Mouse (Mus musculus) lung, embryonic 14.5 days (tissue): Measurements from ENCODE around the gene Fbn1. TPM values are rescaled to one million over a fixed set of nuclear protein-coding genes. Genes with fewer than 3 reads are reported as not detected.

Experiments used
- ATAC-seq: fragments of 200-750 bp; cut with Nextera tagmentation; 2 replicates; pipeline ENCODE4 v1.8.0; 2017; ENCODE audit warnings: mild to moderate bottlenecking, moderate TSS enrichment, moderate library complexity; ENCODE audit not compliant: insufficient read depth
- DNase-seq: peaks from one replicate; pipeline ENCODE4 v3.0.0-alpha.2; 2015
- H3K27ac ChIP-seq: fragments of 300-500 bp; sonication (generic); 2 replicates; pipeline ENCODE4 v1.5.1; 2014; ENCODE audit warnings: low read depth, mild to moderate bottlenecking, moderate library complexity
- H3K27me3 ChIP-seq: fragments of 300-500 bp; sonication (generic); 2 replicates; pipeline ENCODE4 v1.6.1; 2014; ENCODE audit warnings: low read length, control low read depth; ENCODE audit not compliant: insufficient read depth
- H3K36me3 ChIP-seq: fragments of 300-500 bp; sonication (generic); 2 replicates; pipeline ENCODE4 v1.6.1; 2014; ENCODE audit warnings: control low read depth; ENCODE audit not compliant: insufficient read depth
- H3K4me1 ChIP-seq: fragments of 300-500 bp; sonication (generic); 2 replicates; pipeline ENCODE4 v1.6.1; 2014; ENCODE audit warnings: antibody characterized with exemption, control low read depth; ENCODE audit not compliant: insufficient read depth
- H3K4me2 ChIP-seq: fragments of 300-500 bp; sonication (generic); 2 replicates; pipeline ENCODE4 v1.6.1; 2014; ENCODE audit warnings: mild to moderate bottlenecking
- H3K4me3 ChIP-seq: fragments of 300-500 bp; sonication (generic); 2 replicates; pipeline ENCODE4 v1.5.1; 2014; ENCODE audit warnings: low read depth, low read length
- H3K9ac ChIP-seq: fragments of 300-500 bp; sonication (generic); 2 replicates; pipeline ENCODE4 v1.6.1; 2014
- H3K9me3 ChIP-seq: fragments of 300-500 bp; sonication (generic); 2 replicates; pipeline ENCODE4 v1.6.1; 2016; ENCODE audit warnings: low read depth, low read length, control low read depth
- CTCF ChIP-seq: IDR thresholded peaks from 2 replicates; pipeline ENCODE4 v1.5.1; 2016; ENCODE audit warnings: antibody characterized with exemption, low read depth
- WGBS: fragments of 180-500 bp; shearing (Covaris S2); extraction: QIAGEN DNeasy Blood & Tissue Kit; methylation state at CpG from one replicate; pipeline ENCODE4 v1.1.7; 2014; 5-methylcytosine and 5-hydroxymethylcytosine counted together
- polyA plus RNA-seq: library from polyadenylated mRNA; unstranded; fragments of >200 nt; fragmentation: Nextera tagmentation; extraction: Ambion mirVana; gene quantifications from 2 replicates; pipeline ENCODE4 v1.2.1, GENCODE M21; 2014

Fbn1 gene
- polyA plus RNA-seq, 1 experiment from 2014 or later: 53.1 TPM

- Histone ChIP-seq H3K27me3 (peaks cover 9% of the 10 kb centered on the region; the same call in 1 of the 2 replicates), H3K4me1 (no peaks in the 10 kb centered on the region), H3K27ac (peak within 1 kb of the TSS; percentile 94), H3K9me3 (no peaks in the 10 kb centered on the region), H3K4me3 (peak within 1 kb of the TSS; percentile 72), H3K4me2 (peak within 1 kb of the TSS; percentile 88), H3K36me3 (0 out of 2 replicates have a peak, but pooled peaks cover 8% of the 10 kb centered on the region), H3K9ac (peak within 1 kb of the TSS; percentile 77)
- DNase-seq (peak; percentile 77), ATAC-seq (no peak; the same call in none of the 2 replicates)
- WGBS: 1% methylated on average over 45 of the region's 45 CpGs
- no peak for TF ChIP-seq CTCF
Observed at GRCm38 (mm10) chr2:125505006-125505745, 2.6 kb downstream of the Fbn1 start, which contains the start of gene Gm9913. Gene Gm9913 (plus strand): TSS chr2:125505089.

- Histone ChIP-seq H3K9ac (no peak overlapping the region), H3K36me3 (peaks cover 11% of the 10 kb centered on the region; the same call in 1 of the 2 replicates), H3K9me3 (no peaks in the 10 kb centered on the region), H3K27ac (no peak overlapping the region), H3K4me1 (no peaks in the 10 kb centered on the region), H3K4me3 (no peak overlapping the region), H3K27me3 (0 out of 2 replicates have a peak, but pooled peaks cover under 1% of the 10 kb centered on the region), H3K4me2 (no peak overlapping the region)
- TF ChIP-seq CTCF: no peak
- no peak for ATAC-seq
- DNase-seq: no peak
Observed at GRCm38 (mm10) chr2:125501526-125501925, 6.3 kb downstream of the Fbn1 start.

DNA sequence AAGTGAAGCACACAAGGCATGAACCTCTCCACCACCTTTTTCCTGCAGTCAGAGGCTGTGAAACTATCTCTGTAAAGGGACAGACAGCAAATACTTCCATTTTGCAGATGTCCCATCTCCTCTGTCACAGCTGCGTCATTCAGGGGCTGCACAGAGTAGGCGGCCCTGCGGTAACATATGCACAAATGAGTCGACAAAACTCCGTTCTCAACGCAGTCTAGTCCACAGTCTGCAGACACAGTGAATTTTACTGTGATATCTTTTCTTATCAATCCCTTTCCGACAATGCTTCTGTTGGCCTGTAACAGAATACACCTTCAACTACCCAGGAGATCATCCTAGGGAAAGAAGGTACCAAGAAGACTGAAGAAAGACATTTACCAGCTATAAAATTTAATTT lies 9.6 kb downstream of the Fbn1 start:
- 80% methylated on average over 7 of the region's 7 CpGs for WGBS

GRCm38 (mm10) chr2:125496696-125497095 lies 11.1 kb downstream of the Fbn1 start:
- Histone ChIP-seq H3K4me1 (0 out of 2 replicates have a peak, but pooled peaks cover 5% of the 10 kb centered on the region), H3K27ac (no peak overlapping the region), H3K36me3 (peaks cover 13% of the 10 kb centered on the region), H3K4me3 (no peak overlapping the region), H3K9me3 (no peaks in the 10 kb centered on the region), H3K27me3 (no peaks in the 10 kb centered on the region), H3K9ac (no peak overlapping the region), H3K4me2 (no peak overlapping the region)
- no peak for TF ChIP-seq CTCF
- ATAC-seq: no peak
- 88% methylated on average over 5 of the region's 5 CpGs for WGBS
- no peak for DNase-seq

More for the DNA sequence above, 9.6 kb downstream of the Fbn1 start:
- Histone ChIP-seq H3K27me3 (no peaks in the 10 kb centered on the region), H3K9ac (no peak overlapping the region), H3K4me3 (no peak overlapping the region), H3K27ac (no peak overlapping the region), H3K9me3 (no peaks in the 10 kb centered on the region), H3K36me3 (peaks cover 16% of the 10 kb centered on the region), H3K4me1 (no peaks in the 10 kb centered on the region), H3K4me2 (no peak overlapping the region)
- DNase-seq (no peak), ATAC-seq (no peak)
- no peak for TF ChIP-seq CTCF

GRCm38 (mm10) chr2:125494831-125495812 lies 12.7 kb downstream of the Fbn1 start:
- Histone ChIP-seq H3K9me3 (no peaks in the 10 kb centered on the region), H3K36me3 (peaks cover 12% of the 10 kb centered on the region), H3K4me1 (0 out of 2 replicates have a peak, but pooled peaks cover 5% of the 10 kb centered on the region), H3K4me3 (no peak overlapping the region), H3K4me2 (no peak overlapping the region), H3K9ac (no peak overlapping the region), H3K27me3 (no peaks in the 10 kb centered on the region), H3K27ac (no peak overlapping the region)
- WGBS: 50% methylated on average over 20 of the region's 20 CpGs
- TF ChIP-seq CTCF: no peak
- DNase-seq: no peak
- peak; percentile 32; the same call in 1 of the 2 replicates for ATAC-seq

DNA sequence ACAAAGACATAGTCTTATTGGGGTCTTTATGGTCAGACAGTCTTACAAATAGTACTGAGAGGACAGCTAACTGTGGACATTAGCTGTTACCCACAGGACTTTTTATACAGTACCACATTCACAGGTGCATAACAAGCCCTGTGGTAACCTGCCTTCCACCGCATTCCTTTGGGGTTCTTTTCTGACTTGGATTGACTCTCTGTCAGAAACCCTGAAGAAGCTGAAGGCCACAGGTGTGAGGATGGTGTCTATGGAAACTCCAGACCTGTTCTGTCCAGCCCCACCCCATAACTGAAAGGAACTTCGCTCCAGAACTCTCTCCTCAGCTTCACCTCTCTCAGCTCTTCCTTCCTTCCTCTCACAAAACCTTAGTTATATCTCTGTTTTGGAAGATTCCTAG lies 13.5 kb downstream of the Fbn1 start:
- WGBS: 88% methylated on average over 2 of the region's 2 CpGs
- Histone ChIP-seq H3K27ac (no peak overlapping the region), H3K4me2 (no peak overlapping the region), H3K9me3 (no peaks in the 10 kb centered on the region), H3K4me3 (no peak overlapping the region), H3K4me1 (0 out of 2 replicates have a peak, but pooled peaks cover 5% of the 10 kb centered on the region), H3K9ac (no peak overlapping the region), H3K27me3 (no peaks in the 10 kb centered on the region), H3K36me3 (peaks cover 12% of the 10 kb centered on the region)
- no peak for TF ChIP-seq CTCF
- ATAC-seq (no peak), DNase-seq (no peak)
